Mouse (Mus musculus): ENCODE measurements around the gene Prrg2.

Gene Prrg2

GRCm38 (mm10) chr7:45012824-45013223 lies 49.7 kb downstream of the Prrg2 start:
- no peak for DNase-seq (ENCODE audit: extremely low spot score, low spot score)

GRCm38 (mm10) chr7:45012011-45012410 lies 50.5 kb downstream of the Prrg2 start:
- DNase-seq (ENCODE audit: extremely low spot score, low spot score): no peak

GRCm38 (mm10) chr7:45008411-45008810 lies 54.1 kb downstream of the Prrg2 start:
- DNase-seq (ENCODE audit: extremely low spot score, low spot score): no peak

- DNase-seq (ENCODE audit: extremely low spot score, low spot score): no peak
These were observed 54.6 kb downstream of the Prrg2 start for GRCm38 (mm10) chr7:45007846-45008245.

- DNase-seq (ENCODE audit: extremely low spot score, low spot score): no peak
These were observed 55.3 kb downstream of the Prrg2 start for GRCm38 (mm10) chr7:45007141-45007540.

GRCm38 (mm10) chr7:45006503-45006902 lies 56.0 kb downstream of the Prrg2 start:
- DNase-seq (ENCODE audit: extremely low spot score, low spot score): no peak

GRCm38 (mm10) chr7:45005321-45005992 lies 57.0 kb downstream of the Prrg2 start:
- no peak for DNase-seq (ENCODE audit: extremely low spot score, low spot score)

GRCm38 (mm10) chr7:45004546-45004945 lies 57.9 kb downstream of the Prrg2 start:
- no peak for DNase-seq (ENCODE audit: extremely low spot score, low spot score)
